Mouse (Mus musculus) c-Kit-positive CD71-positive TER-119-negative erythroid progenitor cells, embryonic 14.5 days (primary cell): ENCODE measurements around the gene Dnaja2.
A peak's percentile ranks its signal among the peaks of the same experiment; 100 is the strongest.

Experiments used
- DNase-seq: peaks from one replicate; pipeline ENCODE4 v3.0.0-alpha.2; 2013; ENCODE audit warnings: low read depth

Dnaja2 gene

DNA sequence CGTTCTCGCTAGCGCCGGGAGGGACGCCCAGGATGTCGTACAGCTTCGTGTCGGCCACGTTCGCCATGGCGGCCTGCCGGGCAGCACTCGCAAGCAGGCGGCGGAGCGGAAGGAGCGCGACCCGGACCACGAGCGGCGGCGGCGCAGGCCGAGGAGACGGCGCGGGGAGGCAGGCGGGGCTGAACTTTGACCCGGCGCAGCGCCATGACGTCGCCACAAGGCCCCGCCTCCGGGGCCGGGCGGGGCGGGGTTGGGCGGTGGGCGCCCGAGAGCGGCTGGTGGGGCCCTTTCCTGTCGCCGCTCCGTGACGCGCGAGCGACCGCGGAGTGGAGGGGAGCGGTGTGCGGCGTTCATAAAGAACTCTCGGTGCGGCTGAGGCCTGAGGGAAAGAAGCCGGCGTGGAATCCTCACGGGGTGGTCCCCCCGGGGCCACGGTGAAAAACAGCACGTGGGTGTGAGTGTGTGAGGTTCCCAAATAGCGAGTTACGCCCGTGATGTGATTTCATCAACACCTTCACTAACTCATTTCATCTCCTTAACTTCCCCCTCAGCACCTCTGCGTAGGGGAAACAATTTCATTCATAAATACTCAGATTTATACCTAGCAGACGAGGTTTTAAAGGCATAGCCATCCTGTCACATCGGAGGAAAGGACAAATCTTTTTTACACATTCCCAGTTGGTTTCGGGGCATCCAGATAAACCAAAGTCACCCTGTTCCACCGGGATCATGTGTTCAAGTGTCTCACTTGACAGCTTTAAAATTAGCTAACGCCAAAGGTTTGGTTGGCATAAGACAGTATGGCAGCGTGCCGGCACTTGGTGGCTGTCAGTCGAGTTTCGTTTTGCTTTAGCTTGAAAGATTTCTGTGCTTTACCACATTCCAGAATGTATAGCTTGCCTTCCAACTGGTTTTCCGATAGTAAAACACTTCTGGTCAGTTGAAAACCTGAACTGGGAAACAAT is at the start of gene Dnaja2:
Dnaja2 (minus strand) TSS at position 164 of the 965 bp plus-strand sequence.
- peak; percentile 56 for DNase-seq

DNA sequence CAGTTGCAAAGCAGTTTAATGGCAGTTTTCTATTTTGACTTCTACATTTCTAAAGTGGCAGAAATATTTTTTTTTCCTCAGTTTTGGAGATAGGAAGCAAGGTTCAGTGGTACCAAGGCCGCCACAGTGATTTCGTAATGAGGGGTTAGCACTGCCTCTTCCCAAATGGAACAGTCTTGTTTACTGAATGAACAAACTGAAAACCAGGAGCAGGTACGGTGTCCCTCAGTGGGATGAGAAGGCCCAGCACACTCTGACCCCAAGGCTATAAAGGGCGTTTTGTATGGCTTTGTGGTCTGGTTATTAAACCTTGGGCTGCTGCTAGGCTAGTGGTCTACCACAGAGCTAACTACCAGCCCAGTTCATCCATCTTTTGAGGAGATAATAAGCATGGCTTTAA is 49.1 kb upstream of the Dnaja2 start:
- DNase-seq: no peak

DNA sequence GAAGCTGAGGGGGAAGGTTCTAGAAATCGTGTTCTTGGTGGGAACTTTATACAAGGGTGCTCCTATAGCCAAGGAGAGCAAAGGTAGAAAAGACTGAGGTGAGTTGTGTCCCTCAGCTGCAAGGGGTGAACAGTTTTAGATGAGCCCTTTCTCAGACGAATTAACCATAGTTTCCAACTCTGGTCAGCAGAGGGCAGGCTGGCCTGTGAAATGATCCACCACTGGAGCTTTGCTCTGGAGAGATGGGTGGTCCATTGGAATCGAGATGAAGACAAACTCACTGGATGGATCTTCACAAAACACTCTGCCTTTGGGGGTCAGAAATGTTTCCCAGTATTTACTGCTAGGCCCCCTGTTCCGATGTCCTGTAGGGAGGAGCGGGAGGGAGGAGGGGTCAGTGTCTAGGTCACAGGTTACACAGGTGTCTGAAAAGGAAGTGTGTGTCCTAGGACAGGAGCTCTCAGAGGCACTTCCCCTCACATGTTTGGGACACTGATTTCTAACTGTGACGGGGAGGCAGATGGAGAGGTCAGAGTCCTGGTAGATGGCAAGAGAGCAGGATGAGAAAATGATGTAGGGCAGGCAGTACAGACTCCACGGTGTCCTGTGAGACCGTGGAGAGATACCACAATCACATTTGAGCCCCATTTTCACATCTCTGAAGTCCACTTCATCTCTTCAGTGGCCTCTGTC is 48.2 kb upstream of the Dnaja2 start:
- DNase-seq: peak; percentile 15

DNA sequence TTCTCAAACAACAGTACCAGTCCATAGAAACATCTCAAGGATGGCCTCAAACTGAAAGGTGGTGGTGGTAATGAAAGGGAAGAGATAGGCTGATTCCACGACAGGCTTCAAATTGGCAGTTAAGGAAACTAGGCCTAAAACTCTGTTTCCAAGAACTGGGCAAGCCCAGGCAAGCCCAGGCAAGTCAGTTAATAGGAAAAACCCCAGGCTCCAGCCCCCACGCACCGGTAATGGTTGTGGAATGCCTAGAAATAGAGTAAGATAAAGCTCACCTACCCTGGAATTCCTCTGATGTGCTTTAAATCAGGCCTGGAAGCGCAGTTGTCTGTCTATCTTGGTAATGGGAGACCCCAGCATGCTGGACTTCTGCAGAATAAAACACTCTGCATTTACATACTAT is 47.6 kb upstream of the Dnaja2 start:
- DNase-seq: no peak

DNA sequence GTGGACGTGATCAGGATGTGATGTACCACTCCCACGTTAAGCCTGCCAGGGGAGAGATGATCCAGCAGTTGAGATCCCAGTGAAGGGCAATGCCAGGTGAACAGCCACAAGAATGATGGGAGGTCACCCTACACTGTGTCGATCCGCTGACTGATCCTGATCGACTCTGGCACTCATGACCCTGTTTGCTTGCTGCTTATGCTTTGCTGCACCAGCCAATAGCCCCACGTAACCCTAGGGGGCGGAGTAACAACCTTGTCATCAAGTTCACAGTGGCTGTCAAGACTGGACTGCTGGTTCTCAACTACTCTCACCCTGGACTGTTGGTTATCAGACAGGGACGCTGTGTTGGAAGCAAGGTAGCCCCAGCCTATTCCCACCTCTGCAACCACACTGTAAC is 46.6 kb upstream of the Dnaja2 start:
- DNase-seq: no peak

DNA sequence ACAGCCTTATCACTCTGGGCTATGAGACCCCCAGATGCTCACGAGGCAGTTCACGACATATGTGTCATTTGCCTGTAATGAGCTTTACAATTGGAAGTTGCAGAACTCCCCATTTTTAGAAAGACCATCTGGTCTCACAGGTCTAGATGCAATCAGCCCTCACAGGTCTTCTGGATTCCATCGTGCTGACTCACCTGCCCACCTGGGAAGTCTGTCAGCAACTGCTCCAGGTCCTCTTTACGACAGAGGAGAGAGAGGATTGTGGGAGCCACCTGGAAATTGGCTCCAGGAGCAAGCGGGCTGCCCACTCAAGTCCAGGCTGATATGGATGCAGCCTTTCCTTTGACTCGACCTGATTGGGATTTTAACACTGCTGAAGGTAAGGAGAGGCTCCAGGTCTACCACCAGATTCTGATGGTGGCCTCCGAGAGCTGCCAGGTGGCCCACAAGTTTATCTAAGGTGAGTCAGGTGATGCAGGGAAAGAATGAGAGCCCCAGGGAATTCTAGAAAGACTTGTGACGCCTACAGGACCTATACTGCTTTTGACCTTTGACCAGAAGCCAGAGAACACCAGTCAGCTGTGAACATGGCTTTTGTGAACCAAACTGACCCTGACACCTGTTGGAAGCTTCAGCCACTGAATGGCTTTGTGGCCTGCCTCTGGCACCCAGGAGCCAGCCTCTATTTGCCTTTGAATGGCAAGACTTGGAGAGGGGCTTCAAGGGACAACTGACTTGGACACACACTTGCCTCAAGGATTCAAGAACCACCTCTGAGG is 42.5 kb upstream of the Dnaja2 start:
- DNase-seq: no peak

DNA sequence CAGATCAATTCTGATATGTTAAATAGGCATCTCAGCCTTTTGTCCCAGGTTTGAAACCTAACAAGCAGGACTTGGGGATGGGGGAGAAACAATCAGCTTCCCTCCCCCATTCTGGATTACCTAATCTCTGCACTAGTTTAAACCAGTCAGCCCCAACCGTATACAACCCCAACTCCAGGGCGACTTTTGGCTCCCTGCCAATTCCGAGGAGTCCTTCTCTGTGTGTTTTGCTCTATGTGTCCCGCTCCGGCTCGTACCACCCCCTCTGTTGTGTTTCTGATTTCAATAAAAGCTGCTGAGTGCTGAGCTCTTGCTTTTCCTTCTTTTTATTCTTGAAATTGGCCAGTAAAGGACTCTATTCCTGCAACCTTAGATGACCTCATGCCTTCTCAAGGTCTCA is 40.2 kb upstream of the Dnaja2 start:
- no peak for DNase-seq

DNA sequence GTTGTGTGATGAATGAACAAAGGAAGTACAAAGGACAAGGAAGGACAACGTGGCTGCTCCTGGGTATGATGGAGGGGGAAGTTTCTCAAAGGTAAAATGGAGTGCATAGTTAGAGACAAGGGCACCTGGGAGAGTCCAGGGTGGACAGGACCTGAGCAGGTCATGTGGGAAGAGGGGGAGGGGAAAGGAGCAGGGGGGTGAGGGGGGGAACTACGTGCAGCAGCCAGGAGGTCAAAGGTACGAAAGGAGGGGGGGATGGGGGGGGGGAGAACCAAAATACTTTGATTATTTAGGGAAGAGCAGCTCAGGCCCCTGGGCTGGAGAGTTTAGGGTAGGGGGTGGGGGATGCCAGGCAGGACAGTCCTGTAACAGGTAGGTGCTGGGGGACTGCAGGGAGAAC is 39.8 kb upstream of the Dnaja2 start:
- no peak for DNase-seq

DNA sequence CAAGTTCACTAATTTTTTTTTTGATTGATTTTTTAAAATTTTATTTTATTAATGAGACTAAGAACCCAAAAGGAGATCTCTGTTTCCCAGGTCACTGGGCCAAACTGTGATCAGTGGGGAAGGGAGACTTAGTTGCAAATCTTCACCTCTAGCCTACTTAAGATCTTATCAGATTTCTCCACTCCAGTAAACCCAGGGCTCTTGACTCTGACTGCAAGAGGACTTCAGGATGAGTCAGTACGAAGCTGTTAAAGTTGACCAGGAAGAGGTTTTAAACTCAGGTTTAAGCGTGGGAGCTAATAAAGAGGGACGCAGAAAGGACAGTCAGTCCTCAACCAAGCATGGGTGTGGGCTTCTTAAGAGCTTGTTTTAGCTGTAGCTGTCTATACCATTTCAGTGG is 38.2 kb upstream of the Dnaja2 start:
- DNase-seq: no peak

DNA sequence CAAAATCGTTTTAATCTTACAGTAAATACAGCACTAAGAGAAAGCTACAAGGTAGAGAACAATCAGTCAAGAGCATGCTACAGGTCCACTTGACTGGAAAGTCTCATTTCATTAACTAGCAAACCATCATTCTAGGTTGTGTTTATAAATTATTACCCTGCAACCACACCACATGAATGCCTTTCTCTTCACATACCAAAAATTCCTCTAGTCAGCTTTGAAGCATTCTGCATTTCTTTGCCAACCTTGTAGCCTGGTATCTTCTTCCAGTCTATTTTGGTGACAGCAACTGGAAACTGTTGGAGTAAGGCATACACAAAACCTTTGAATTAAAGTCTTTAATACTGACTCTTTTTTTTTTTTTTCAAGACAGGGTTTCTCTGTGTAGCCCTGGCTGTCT is 36.4 kb upstream of the Dnaja2 start:
- no peak for DNase-seq

DNA sequence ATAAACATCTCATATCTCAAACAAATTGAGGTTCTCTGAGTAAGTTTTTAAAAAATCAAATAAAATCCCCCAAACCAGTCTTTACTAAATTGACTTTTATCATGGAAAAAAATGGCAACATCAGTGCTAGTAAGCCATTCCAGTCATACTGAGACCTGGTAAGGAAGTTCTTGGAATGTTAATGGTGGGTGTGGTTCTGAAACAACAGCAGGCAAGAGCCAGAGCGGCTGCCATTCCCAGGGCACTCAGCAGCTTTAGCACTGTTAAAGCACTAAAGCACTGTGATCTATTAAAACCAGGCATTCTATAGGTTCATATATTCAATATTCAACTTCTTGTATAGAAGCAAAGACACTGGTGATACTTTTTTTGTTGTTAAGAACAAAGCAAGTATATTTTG is 35.1 kb upstream of the Dnaja2 start:
- no peak for DNase-seq

DNA sequence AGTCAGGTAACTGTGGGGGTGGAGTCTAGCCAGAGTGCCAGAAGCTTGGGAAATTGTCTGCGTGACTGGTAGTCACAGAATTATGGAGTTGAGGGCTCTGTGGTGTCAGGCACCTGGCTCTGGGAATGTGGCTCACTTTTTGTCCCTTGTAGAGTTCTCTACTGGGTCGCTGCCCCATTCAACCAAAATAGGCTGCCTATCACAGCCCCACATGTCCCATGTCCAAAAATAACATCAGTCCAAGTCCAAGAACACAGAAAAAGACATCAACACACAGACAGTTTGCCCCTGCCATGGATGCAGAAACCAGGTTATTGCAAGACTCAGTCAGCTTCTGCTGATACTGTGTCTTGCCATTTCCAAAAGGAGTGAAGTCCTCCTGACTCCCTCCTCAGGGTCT is 33.5 kb upstream of the Dnaja2 start:
- no peak for DNase-seq

DNA sequence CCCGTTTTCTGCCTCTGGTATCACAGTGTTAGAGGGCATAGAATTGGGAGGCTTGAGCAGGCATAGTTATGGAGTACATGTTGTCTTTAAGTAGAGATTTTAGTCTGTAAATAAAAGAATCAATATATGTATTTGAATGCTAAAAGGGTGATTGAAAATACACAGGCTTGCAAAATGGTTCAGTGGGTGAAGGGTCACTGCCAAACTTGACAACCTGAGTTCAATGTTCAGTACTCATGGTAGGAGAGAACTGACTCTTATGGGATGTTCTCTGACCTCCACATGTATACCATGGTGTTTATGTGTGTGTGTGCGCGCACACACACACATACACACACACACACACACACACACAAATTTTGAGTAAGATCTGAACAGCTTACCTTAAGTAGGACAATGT is 22.5 kb upstream of the Dnaja2 start:
- DNase-seq: no peak

DNA sequence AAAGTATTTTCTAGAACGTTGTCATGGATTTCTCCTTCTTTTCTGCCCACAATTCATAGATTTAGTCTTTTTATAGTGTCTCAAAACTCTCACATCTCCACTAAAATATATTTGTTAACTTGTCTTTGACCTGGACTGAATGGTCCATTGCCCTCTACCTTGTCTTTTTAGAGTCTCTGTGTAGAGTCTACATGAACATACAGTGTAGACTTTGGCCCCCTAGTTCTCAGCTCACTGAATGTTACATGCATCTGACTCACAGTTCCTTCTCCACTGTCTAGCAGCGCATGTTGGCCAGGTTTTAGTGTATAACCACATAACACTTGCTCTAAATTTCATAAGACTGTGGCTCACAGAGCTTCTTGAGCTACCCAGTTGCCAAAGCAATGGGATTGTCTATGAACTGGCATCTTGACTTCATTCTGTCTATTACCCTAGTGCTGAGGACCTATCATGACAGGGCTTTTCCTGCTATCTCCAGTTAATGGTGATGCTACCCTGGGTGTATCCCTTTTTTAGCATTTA is 18.9 kb upstream of the Dnaja2 start:
- DNase-seq: no peak

DNA sequence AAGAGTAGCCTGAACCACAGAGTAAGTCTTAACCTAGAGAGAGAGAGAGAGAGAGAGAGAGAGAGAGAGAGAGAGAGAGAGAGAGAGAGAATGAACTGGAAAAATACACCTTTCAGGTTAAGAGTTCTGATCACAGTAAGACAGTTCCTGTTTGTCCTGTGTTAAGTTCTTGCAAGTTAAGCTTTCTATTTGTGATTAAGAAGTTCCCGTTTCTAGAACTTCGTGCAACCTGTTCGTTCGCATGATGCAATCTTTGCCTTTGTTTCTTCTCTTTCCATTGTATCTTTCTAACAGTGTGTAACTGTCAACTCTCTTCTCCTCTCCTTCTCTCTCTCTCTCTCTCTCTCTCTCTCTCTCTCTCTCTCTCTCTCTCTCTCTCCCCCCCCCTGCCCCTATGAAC is 15.3 kb upstream of the Dnaja2 start:
- DNase-seq: no peak

DNA sequence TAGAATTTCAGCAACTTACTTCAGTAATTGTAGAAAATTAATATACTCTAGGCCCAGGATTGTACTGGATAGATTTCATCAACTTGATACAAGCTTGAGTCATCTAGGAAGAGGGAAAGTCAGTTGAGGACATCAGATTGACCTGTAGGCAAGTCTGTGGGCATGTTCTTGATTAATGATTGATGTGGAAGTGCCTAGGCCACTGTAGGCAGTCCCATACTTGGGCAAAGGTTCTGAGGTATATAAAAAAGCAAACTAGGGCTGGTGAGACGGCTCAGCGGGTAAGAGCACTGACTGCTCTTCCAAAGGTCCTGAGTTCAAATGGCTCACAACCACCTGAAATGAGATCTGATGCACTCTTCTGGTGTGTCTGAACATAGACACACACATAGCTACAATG is 12.7 kb upstream of the Dnaja2 start:
- no peak for DNase-seq

DNA sequence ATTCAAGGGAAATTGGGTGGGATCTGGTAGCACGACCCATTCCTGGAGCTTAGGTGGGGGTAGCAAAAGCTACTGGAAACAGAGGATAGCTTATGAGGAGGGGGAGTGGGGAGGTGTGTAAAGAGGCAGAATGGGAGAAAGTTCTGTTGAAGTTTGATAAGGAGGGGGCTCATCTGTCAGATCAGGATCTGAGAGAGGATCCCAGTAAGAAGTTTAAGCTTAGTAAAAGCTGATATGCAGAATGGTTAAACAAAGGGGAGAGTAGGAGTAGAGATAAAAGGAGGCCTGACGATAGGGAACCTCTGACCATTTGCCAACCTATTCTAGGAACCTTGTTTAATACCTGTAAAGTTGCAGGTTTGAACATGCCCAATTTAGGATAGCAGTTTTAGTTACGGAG is 10.0 kb upstream of the Dnaja2 start:
- no peak for DNase-seq

DNA sequence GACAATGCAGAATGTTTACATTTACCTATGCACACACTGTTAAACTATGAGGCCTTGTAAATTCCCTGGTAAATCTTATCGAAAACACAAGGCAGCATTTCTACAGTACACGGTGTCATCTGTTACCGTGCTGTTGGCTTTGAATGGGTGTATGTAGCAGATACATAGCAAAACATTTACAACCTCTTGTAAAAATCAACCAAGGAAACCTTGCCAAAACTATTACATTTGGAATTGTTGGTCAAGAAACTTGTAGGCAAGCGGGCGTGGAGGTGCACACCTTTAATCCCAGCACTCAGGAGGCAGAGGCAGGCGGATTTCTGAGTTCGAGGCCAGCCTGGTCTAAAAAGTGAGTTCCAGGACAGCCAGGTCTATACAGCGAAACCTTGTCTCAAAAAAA is 8.2 kb upstream of the Dnaja2 start:
- DNase-seq: no peak

DNA sequence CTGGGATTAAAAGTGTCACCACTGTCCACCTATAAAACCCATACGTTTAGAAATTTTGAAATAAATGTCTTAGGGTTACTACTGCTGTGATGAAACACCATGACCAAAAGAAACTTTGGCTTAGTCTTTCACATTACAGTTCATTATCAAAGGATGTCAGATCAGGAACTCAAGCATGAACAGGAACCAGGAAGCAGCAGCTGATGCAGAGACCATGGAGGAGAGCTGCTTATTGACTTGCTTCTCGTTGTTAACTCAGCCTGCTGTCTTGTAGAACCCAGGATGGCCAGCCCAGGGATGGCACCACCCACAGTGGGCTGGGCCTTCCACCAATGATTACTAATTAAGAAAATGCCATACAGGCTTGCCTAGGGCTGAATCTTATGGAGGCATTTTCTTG is 4.8 kb upstream of the Dnaja2 start:
- no peak for DNase-seq

DNA sequence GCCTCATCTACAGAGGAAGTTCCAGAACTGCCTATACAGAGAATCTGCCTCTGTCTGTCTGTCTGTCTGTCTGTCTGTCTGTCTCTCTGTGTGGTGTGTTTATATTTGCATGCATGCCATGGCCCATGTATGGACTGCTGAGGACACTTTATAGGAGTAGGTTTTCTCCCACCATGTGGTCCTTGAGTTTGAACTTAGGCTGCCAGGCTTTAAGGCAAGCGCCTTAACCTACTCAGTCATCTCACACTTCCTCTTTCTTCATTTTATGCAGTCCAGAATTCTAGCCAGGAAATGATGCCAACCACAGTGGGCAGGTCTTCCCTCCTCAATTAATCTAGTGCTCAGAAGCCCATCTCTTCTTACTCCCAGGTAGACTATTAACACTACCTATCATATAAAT is 4.1 kb upstream of the Dnaja2 start:
- no peak for DNase-seq

DNA sequence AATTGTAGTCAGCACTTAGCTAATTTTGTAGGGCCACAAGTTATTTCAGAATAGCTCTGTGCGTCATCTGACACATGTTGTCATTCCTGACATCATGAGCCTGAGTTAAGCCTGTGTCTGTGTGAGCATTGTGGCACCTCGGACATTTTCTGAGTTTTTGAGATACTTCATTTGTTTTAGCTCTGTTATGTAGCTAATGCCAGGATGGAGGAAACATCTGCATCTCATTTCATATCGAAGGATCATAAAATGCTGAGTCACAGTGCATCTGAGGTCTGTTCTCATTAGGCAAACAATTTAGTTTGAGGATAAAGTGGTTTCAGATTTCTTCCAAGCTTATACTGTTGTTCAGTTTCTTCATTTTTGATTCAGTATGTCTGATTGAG is 2.5 kb upstream of the Dnaja2 start:
- DNase-seq: peak; percentile 44

DNA sequence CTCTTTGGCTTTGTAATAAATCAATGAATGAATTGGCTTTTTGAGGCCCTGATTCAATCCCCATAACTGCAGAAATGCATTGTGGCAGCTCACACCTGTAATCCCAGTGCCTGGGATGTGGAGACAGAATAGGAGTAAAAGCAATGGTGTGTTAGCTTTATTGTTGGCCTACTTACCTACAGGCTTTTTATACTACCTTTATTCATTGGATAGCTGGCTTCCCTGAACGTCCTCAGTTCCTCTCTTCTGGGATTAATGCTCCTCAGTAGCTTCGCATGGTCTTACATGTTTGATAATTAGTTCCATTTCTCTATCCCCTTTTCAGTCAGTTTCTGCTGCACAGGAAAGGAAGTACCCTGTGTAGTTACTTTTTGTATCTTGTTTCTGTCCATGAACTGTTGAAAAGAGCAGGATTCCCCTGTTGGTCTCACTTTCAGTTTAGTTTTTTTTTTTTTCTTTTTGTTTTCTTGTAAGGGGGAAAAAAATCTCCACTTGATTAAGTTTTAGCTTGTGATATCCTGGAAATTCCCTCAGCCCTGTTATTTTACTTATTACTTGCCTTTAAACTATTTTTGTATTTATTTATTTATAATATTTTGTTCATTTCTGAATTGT is 1.9 kb upstream of the Dnaja2 start:
- no peak for DNase-seq
